Mouse (Mus musculus) heart, adult 11 months (tissue): ENCODE results near the gene Rnf217.

ENCODE experiments used
- DNase-seq: peaks from one replicate; pipeline ENCODE4 v3.0.0; 2022

The Rnf217 gene

GRCm38 (mm10) chr10:31467043-31467898, 141.7 kb downstream of the Rnf217 start:
- DNase-seq: no peak

GRCm38 (mm10) chr10:31465840-31466541, 143.0 kb downstream of the Rnf217 start:
- DNase-seq: no peak

GRCm38 (mm10) chr10:31465424-31465823, 143.6 kb downstream of the Rnf217 start:
- DNase-seq: no peak

GRCm38 (mm10) chr10:31463044-31463443, 145.9 kb downstream of the Rnf217 start:
- DNase-seq: no peak

- no peak for DNase-seq
These were observed 152.2 kb downstream of the Rnf217 start for GRCm38 (mm10) chr10:31456806-31457205.

GRCm38 (mm10) chr10:31447083-31447482, 161.9 kb downstream of the Rnf217 start:
- no peak for DNase-seq

- peak; percentile 97 for DNase-seq
These were observed 163.5 kb downstream of the Rnf217 start, which contains the start of gene Tpd52l1 for GRCm38 (mm10) chr10:31445291-31446124. TSS of gene Tpd52l1 (minus strand) at chr10:31445958.

- no peak for DNase-seq
These were observed 164.8 kb downstream of the Rnf217 start for GRCm38 (mm10) chr10:31444206-31444605.
